Mouse (Mus musculus): ENCODE measurements around the gene Ppp2r5b.

DNA sequence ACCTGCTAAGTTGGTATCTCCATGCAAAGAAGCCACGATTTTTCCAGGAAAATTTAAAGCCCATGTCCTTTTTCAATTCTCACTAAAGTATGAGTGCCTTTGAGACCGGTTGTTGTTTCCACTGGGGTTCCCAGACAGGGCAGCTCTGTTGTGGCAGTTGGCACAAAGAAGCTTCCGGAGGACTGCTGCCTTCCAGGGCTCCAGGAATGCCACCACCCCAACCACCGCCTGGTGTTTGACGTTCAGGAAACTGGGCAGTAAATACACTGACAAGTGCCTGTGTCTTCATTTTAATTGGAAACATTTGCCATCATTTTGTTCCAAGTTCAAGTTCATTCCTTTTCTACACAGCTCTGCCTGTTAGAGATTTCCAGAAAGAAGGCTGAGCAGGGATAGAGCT, 29.0 kb downstream of the Ppp2r5b start:
- TF ChIP-seq CTCF (IDR thresholded peaks at IDR 0.05; ENCODE audit: control insufficient read depth, insufficient read depth, insufficient read length) (no peak), MYOD1 (IDR thresholded peaks at IDR 0.05; ENCODE audit: control insufficient read depth, insufficient read length, low read depth) (no peak), FOSL1 (IDR thresholded peaks at IDR 0.05; ENCODE audit: insufficient read depth, low read length, poor library complexity, severe bottlenecking) (no peak), MYOG (IDR thresholded peaks at IDR 0.05; ENCODE audit: control insufficient read depth, extremely low read depth, insufficient read length) (no peak), USF1 (IDR thresholded peaks at IDR 0.05; ENCODE audit: low read depth) (no peak), MAX (IDR thresholded peaks at IDR 0.05) (no peak), CEBPB (IDR thresholded peaks at IDR 0.05; ENCODE audit: low read depth) (no peak)

Data from C2C12 (cell line).